Mouse (Mus musculus) stomach, embryonic 16.5 days (tissue): ENCODE results near the gene Arhgap8. TPM values are rescaled to one million over a fixed set of nuclear protein-coding genes. Genes with fewer than 3 reads are reported as not detected.

Experiments
- ATAC-seq: fragments of 200-750 bp; cut with Nextera tagmentation; 2 replicates; pipeline ENCODE4 v1.8.0; 2017; ENCODE audit warnings: moderate number of reproducible peaks, moderate TSS enrichment; ENCODE audit not compliant: insufficient read depth, low FRiP score
- H3K27ac ChIP-seq: fragments of 300-500 bp; sonication (generic); 2 replicates; pipeline ENCODE4 v1.5.1; 2014; ENCODE audit warnings: low read length
- H3K27me3 ChIP-seq: fragments of 300-500 bp; sonication (generic); 2 replicates; pipeline ENCODE4 v1.6.1; 2014; ENCODE audit warnings: low read length, control low read depth, mixed read lengths; ENCODE audit not compliant: control insufficient read depth, insufficient read depth
- H3K36me3 ChIP-seq: fragments of 300-500 bp; sonication (generic); 2 replicates; pipeline ENCODE4 v1.6.1; 2014; ENCODE audit warnings: low read length; ENCODE audit not compliant: control insufficient read depth, insufficient read depth
- H3K4me1 ChIP-seq: fragments of 300-500 bp; sonication (generic); 2 replicates; pipeline ENCODE4 v1.6.1; 2014; ENCODE audit warnings: low read length, control low read depth, mixed read lengths; ENCODE audit not compliant: control insufficient read depth, insufficient read depth
- H3K4me2 ChIP-seq: fragments of 300-500 bp; sonication (generic); 2 replicates; pipeline ENCODE4 v1.6.1; 2014; ENCODE audit warnings: low read depth, low read length, mixed read lengths
- H3K4me3 ChIP-seq: fragments of 300-500 bp; sonication (generic); replicated peaks from 2 replicates; pipeline ENCODE4 v1.5.1; 2014; ENCODE audit warnings: mild to moderate bottlenecking, low read length
- H3K9ac ChIP-seq: fragments of 300-500 bp; sonication (generic); 2 replicates; pipeline ENCODE4 v1.6.1; 2014; ENCODE audit warnings: low read length
- H3K9me3 ChIP-seq: fragments of 300-500 bp; sonication (generic); replicated peaks from 2 replicates; pipeline ENCODE4 v1.6.1; 2016; ENCODE audit warnings: low read length, control low read depth; ENCODE audit not compliant: control insufficient read depth
- WGBS: fragments of 180-500 bp; shearing (Covaris S2); extraction: QIAGEN DNeasy Blood & Tissue Kit; methylation state at CpG from one replicate; pipeline ENCODE4 v1.1.7; 2014; 5-methylcytosine and 5-hydroxymethylcytosine counted together
- polyA plus RNA-seq: library from polyadenylated mRNA; unstranded; fragments of >200 nt; fragmentation: Nextera tagmentation; extraction: Ambion mirVana; gene quantifications from 2 replicates; pipeline ENCODE4 v1.2.1, GENCODE M21; 2015

The Arhgap8 gene
- polyA plus RNA-seq, 1 experiment from 2014 or later = 12.6 TPM

DNA sequence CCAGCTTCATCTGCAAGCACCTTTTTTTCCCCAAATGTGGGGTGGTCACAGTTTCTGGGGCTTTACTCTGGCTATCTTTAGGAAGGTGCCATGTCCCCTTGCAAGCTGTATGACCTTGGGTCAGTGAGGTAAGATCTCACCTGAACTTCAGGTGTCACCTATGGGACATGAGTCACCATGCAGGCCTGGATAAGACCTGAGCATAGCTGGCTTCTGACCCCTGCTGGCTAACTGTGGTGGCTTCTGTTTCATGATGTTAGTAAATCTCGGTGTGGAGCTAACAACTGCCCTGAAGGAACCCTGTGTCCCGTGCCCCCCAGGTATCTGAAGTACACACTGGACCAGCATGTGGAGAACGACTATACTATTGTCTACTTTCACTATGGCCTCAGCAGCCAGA, 21.7 kb downstream of the Arhgap8 start:
- 59% methylated on average over 3 of the region's 3 CpGs for WGBS
- H3K9me3 ChIP-seq = no peaks in the 10 kb centered on the region
- no peaks in the 10 kb centered on the region for H3K36me3 ChIP-seq
- no peak for ATAC-seq
- H3K27ac ChIP-seq = no peak overlapping the region
- no peaks in the 10 kb centered on the region for H3K27me3 ChIP-seq
- no peaks in the 10 kb centered on the region for H3K4me1 ChIP-seq
- no peak overlapping the region for H3K9ac ChIP-seq
- no peak overlapping the region for H3K4me2 ChIP-seq
- H3K4me3 ChIP-seq = no peak overlapping the region

DNA sequence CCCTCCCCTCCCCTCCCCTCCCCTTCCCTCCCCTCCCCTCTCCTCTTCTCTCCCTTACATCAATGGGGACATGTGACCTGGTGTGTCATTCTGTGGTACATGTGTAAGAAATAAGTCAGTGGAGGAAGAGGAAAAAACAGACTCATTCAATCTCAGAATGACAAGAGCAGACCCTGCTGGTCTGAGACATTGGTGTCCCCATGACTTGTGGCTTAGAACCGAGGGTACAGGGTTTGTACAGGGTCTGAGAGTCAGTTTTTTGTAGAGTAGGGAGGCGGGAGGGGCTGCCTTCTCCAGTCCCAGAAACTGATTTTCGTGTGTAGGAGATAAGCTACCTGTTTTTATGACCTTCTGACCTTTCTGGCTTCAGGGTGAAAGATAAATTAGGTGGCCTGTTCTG, 23.5 kb downstream of the Arhgap8 start:
- no peaks in the 10 kb centered on the region for H3K4me1 ChIP-seq
- no peak for ATAC-seq
- no peak overlapping the region for H3K9ac ChIP-seq
- no peak overlapping the region for H3K27ac ChIP-seq
- no peak overlapping the region for H3K4me3 ChIP-seq
- H3K27me3 ChIP-seq = no peaks in the 10 kb centered on the region
- H3K9me3 ChIP-seq = no peaks in the 10 kb centered on the region
- H3K36me3 ChIP-seq = no peaks in the 10 kb centered on the region
- WGBS = 20% methylated on average over 3 of the region's 3 CpGs
- no peak overlapping the region for H3K4me2 ChIP-seq

DNA sequence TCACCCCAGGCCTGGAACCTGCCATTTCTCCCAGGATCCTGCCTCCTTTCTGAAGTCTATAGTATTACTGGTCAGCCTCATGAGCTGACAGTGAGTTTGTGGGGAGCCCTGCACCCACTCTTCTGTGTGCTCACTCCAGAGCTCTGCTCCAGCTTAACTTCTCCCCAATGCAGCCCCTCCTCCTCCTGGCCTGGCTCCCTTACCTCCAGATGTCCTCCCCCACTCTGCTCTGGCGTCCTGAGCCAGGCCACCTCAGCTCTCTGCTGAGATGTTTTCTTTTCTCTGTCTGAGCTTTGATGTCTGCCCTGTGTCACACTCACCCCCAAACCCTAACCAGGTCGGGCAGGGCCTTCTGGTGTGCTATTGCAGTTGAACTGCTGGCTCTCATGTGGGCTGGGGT, 24.5 kb downstream of the Arhgap8 start:
- Histone ChIP-seq H3K36me3 (no peaks in the 10 kb centered on the region), H3K4me2 (no peak overlapping the region), H3K27me3 (no peaks in the 10 kb centered on the region), H3K4me3 (no peak overlapping the region), H3K27ac (no peak overlapping the region), H3K4me1 (no peaks in the 10 kb centered on the region), H3K9ac (no peak overlapping the region), H3K9me3 (no peaks in the 10 kb centered on the region)
- WGBS = 17% methylated on average over 2 of the region's 2 CpGs
- ATAC-seq = no peak

DNA sequence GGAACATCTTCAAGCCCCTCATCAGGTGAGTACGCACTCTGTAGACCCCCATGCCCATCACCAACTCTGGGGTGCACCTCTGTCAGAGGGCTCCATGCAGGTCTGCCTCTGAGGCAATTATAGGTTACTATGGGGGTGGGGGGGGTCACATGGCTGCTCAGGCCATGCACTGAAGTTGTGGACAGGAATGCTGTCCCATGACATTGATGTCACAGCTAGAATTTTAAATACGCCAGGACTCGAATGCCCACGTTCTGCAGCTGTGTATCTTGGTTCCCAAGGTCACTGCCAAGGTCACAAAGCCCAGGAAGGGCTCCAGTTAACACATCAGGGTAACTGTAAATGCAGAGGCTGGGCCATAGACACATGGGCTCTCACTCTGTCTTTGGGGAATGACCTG, 26.0 kb downstream of the Arhgap8 start:
- H3K4me2 ChIP-seq = no peak overlapping the region
- no peaks in the 10 kb centered on the region for H3K27me3 ChIP-seq
- no peak overlapping the region for H3K4me3 ChIP-seq
- H3K4me1 ChIP-seq = no peaks in the 10 kb centered on the region
- no peaks in the 10 kb centered on the region for H3K9me3 ChIP-seq
- 0 out of 2 replicates have a peak, but pooled peaks have one; percentile 17 for ATAC-seq
- no peak overlapping the region for H3K27ac ChIP-seq
- 88% methylated on average over 4 of the region's 4 CpGs for WGBS
- H3K9ac ChIP-seq = no peak overlapping the region
- no peaks in the 10 kb centered on the region for H3K36me3 ChIP-seq

DNA sequence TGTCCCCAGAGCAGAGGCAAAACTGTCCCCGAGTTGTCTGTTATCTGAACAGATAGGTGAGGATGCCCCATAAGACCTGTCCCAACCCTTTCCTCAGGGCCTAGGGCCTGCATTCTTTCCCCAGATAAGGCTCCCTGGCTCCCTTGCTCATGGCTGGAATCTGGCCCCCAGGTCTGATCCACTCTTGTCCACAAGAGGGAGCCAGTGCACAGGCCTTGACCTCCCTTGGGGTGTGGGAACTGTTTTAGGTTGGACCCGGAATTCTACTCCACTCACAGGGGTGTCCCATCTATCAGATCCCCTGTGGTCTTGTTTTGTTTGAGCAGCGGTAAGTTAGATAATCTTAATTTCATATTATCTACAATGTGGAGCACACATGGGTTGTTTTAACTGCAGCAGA, 35.1 kb downstream of the Arhgap8 start:
- Histone ChIP-seq H3K27me3 (no peaks in the 10 kb centered on the region; the same call in 1 of the 2 replicates), H3K27ac (no peak overlapping the region), H3K4me1 (no peaks in the 10 kb centered on the region; the same call in 1 of the 2 replicates), H3K9ac (no peak overlapping the region), H3K9me3 (no peaks in the 10 kb centered on the region), H3K4me3 (no peak overlapping the region), H3K4me2 (no peak overlapping the region), H3K36me3 (no peaks in the 10 kb centered on the region)
- peak; percentile 71 for ATAC-seq
- 10% methylated on average over 3 of the region's 3 CpGs for WGBS

DNA sequence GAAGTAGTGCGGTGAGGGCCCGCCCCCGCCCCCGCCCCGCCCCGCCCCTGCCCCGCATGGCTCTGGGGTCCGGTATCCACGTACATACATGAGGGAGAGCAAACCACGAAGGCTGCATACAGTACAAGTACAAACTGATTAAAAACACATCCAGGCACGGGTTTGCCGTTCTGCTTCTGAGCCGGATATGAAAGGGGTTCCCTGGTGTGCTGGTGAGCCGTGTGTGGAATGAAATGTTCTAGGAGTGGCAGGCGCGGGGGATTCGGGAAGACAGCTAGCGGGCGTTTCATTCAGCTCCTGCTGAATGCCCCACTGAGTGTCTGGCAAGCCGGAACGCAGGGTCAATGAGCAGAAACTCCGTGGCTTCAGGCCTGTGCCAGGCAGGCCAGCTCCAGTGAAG, 36.6 kb downstream of the Arhgap8 start:
- peak overlapping the region; percentile 15 for H3K9ac ChIP-seq
- H3K36me3 ChIP-seq = no peaks in the 10 kb centered on the region
- no peak for ATAC-seq
- 3% methylated on average over 22 of the region's 22 CpGs for WGBS
- no peak overlapping the region for H3K27ac ChIP-seq
- no peaks in the 10 kb centered on the region for H3K9me3 ChIP-seq
- no peaks in the 10 kb centered on the region; the same call in 1 of the 2 replicates for H3K4me1 ChIP-seq
- peak overlapping the region; percentile 19 for H3K4me3 ChIP-seq
- peak overlapping the region; percentile 53 for H3K4me2 ChIP-seq
- H3K27me3 ChIP-seq = no peaks in the 10 kb centered on the region; the same call in 1 of the 2 replicates

DNA sequence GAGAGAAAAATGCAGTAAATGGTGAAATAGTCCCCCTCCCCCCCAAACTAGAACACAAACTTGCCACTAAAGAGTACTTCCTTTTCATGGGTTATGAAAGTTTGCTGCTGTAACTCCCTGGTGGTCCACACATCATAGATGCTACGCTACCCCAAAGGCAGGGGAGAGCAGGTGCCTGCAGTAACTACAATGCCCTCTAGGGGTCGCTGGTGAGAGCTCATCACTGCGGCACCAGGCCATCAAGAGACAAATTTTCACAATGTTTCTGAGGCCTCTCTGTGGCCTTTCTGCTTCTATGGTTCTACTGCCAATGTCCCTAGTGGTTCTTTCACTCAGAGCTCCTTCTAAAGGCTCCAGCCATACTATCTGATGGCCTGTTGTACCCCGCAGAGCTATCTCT, 38.6 kb downstream of the Arhgap8 start:
- Histone ChIP-seq H3K27me3 (no peaks in the 10 kb centered on the region; the same call in 1 of the 2 replicates), H3K4me1 (no peaks in the 10 kb centered on the region; the same call in 1 of the 2 replicates), H3K9me3 (no peaks in the 10 kb centered on the region), H3K9ac (no peak overlapping the region), H3K27ac (no peak overlapping the region), H3K36me3 (no peaks in the 10 kb centered on the region), H3K4me2 (no peak overlapping the region), H3K4me3 (no peak overlapping the region)
- no peak for ATAC-seq
- WGBS = 35% methylated on average over 4 of the region's 4 CpGs

DNA sequence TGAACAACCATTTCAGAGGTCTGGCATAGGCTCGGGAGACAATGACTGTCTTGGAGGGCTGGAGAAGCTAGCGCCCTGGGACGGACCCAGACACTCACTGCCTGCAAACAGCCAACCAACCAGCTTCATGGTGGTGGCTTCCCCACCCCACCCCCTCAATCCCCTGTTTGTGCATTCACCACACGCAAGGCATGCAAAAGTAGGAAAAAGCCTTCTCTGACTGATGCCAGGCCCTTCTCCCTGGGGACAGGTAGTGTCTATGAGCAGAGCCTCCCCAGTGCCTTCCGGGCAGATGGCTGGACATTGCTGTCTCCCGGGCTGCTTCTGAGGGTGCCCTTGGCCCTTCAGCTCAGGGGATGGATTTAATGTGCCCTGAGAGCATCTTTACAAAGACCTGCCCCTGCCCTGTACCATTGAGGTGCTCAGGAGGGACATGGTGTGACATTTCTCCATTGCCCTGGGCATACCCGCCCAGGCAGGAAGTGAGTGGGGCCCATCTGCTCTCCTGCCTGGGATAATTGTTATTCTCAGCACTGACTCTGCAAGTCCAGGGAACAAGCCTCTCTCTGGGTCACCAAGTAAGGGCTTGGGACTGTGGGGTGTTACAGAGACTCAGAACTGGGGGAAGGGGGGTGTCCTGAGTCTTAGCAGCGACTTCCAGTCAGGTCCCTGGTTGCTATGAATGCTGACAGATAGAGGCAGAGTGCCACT, 43.0 kb downstream of the Arhgap8 start:
- Histone ChIP-seq H3K9me3 (no peaks in the 10 kb centered on the region), H3K4me2 (no peak overlapping the region), H3K27me3 (no peaks in the 10 kb centered on the region), H3K4me1 (no peaks in the 10 kb centered on the region), H3K27ac (no peak overlapping the region), H3K4me3 (no peak overlapping the region), H3K9ac (no peak overlapping the region), H3K36me3 (no peaks in the 10 kb centered on the region)
- no peak for ATAC-seq
- WGBS = 72% methylated on average over 8 of the region's 8 CpGs

DNA sequence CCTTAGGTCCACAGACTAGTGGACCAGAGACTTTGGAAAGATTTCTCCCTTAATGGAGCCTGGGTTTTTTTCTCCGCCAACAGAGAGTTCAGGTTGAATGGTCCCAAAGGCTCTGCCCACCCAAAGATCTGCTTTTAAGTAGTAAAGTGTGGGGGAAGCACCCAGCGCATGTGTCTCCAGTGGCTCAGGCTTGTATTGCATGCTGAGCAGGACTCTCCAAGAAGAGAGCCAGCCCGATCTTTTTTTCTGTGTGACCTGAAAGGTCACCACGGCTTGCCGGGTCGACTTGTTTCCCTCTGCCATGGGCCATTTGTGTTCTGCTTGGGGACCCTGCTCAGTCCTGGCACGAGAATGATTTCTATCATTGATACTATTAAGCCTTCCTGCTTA, 43.6 kb downstream of the Arhgap8 start:
- no peaks in the 10 kb centered on the region for H3K36me3 ChIP-seq
- 42% methylated on average over 7 of the region's 7 CpGs for WGBS
- H3K9me3 ChIP-seq = no peaks in the 10 kb centered on the region
- no peak overlapping the region for H3K9ac ChIP-seq
- H3K27me3 ChIP-seq = no peaks in the 10 kb centered on the region
- no peak overlapping the region for H3K27ac ChIP-seq
- no peaks in the 10 kb centered on the region for H3K4me1 ChIP-seq
- H3K4me3 ChIP-seq = no peak overlapping the region
- H3K4me2 ChIP-seq = no peak overlapping the region
- no peak for ATAC-seq
